Mouse (Mus musculus) small intestine, adult 2 months (tissue): ENCODE measurements around the gene Sdad1. TPM values are rescaled to one million over a fixed set of nuclear protein-coding genes. Genes with fewer than 3 reads are reported as not detected.

Experiments
- H3K27ac ChIP-seq: fragments of 200-500 bp; 2 replicates; pipeline ENCODE4 v1.5.1; 2012; ENCODE audit warnings: low read depth, low read length, control low read depth, inconsistent platforms; ENCODE audit not compliant: insufficient read depth
- H3K27me3 ChIP-seq: fragments of 200-500 bp; 2 replicates; pipeline ENCODE4 v1.6.1; 2012; ENCODE audit warnings: mild to moderate bottlenecking, moderate library complexity, low read length, inconsistent platforms; ENCODE audit not compliant: control insufficient read depth, insufficient read depth
- H3K36me3 ChIP-seq: fragments of 200-500 bp; 2 replicates; pipeline ENCODE4 v1.6.1; 2012; ENCODE audit warnings: mild to moderate bottlenecking, low read length, control low read depth, inconsistent platforms; ENCODE audit not compliant: control insufficient read depth, insufficient read depth
- H3K4me1 ChIP-seq: fragments of 200-500 bp; 2 replicates; pipeline ENCODE4 v1.6.1; 2012; ENCODE audit warnings: low read length, inconsistent platforms, mixed read lengths; ENCODE audit not compliant: control insufficient read depth, insufficient read depth, insufficient read length
- H3K4me3 ChIP-seq: fragments of 200-500 bp; 2 replicates; pipeline ENCODE4 v1.5.1; 2012; ENCODE audit warnings: low read depth, mild to moderate bottlenecking, control low read depth, inconsistent platforms, low read length, moderate library complexity
- CTCF ChIP-seq: fragments of 200-500 bp; IDR thresholded peaks from 2 replicates; pipeline ENCODE4 v1.5.1; 2012; ENCODE audit warnings: low read depth, mild to moderate bottlenecking, control low read depth, inconsistent platforms, low read length, moderate library complexity, mixed read lengths; ENCODE audit not compliant: insufficient replicate concordance, insufficient read length; ENCODE audit errors: extremely low read depth
- POLR2A ChIP-seq: fragments of 200-500 bp; IDR thresholded peaks from 2 replicates; pipeline ENCODE4 v1.6.1; 2012; ENCODE audit warnings: low read depth, mild to moderate bottlenecking, control low read depth, inconsistent platforms, low read length, moderate library complexity
- WGBS: fragments of 180-500 bp; shearing (Covaris S2); methylation state at CpG from one replicate; pipeline ENCODE4 v1.1.7; 2018; 5-methylcytosine and 5-hydroxymethylcytosine counted together
- polyA plus RNA-seq: library from polyadenylated mRNA; depleted of rRNA; stranded (reverse); fragments of >200 nt; gene quantifications from 2 replicates; pipeline ENCODE4 v1.2.3, GENCODE M21; 2012

Sdad1 gene
- polyA plus RNA-seq, 1 experiment: 4.2 TPM

DNA sequence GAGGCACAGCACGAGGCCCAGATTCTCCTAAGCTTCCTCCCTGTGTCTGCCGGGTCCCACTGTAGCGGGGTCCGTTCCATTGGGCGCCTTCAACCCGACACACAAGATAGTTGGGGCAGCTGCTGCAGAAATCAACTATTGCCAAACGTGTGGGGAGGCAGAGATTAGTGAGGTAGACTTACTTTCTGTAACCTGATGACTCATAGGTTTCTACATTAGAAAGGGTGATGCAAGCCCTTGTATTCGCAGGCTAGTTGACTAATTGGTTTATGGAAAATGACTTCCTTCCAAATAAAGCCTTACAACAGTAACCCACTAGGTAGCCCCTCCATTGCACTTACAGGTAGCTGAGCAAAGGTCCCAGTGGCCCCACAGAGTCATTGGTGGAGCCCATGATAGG lies 47.6 kb downstream of the Sdad1 start:
- WGBS: 87% methylated on average over 8 of the region's 8 CpGs
- H3K27me3 ChIP-seq: no peaks in the 10 kb centered on the region
- H3K27ac ChIP-seq: no peak overlapping the region
- H3K4me1 ChIP-seq: peaks cover 2% of the 10 kb centered on the region; the same call in 1 of the 2 replicates
- no peak overlapping the region for H3K4me3 ChIP-seq
- peaks cover 49% of the 10 kb centered on the region for H3K36me3 ChIP-seq
- TF ChIP-seq CTCF: no peak
- no peak for TF ChIP-seq POLR2A

DNA sequence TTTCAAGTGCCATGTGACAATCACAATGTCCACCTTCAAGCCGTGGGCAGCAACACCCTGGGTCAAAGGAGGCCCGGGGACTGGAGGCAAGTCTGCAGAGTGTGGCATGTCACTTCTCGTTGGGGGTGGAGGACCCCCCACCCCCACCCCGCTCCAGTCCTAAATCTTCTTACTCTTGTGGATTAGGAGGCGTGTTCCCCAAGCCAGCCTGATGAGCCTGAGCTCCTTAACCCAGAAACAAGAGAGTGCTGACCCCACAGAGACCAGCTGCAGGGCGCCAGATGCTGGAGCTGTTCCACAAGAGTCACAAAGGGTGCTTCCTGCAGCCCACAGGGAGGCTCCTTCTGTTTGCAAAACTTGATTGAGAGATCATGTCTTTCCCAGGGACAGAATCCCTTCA lies 54.1 kb downstream of the Sdad1 start, which contains the start of gene Ppef2:
Gene Ppef2 (minus strand): TSS at position 61 of the 400 bp plus-strand sequence.
- TF ChIP-seq POLR2A: no peak
- TF ChIP-seq CTCF: no peak
- H3K36me3 ChIP-seq: peaks cover 20% of the 10 kb centered on the region
- no peaks in the 10 kb centered on the region for H3K4me1 ChIP-seq
- H3K4me3 ChIP-seq: no peak within 1 kb of the TSS
- H3K27ac ChIP-seq: no peak within 1 kb of the TSS
- WGBS: 67% methylated on average over 6 of the region's 6 CpGs
- no peaks in the 10 kb centered on the region; the same call in 1 of the 2 replicates for H3K27me3 ChIP-seq

GRCm38 (mm10) chr5:92254476-92254875 lies 55.8 kb downstream of the Sdad1 start:
- no peaks in the 10 kb centered on the region for H3K4me1 ChIP-seq
- H3K36me3 ChIP-seq: peaks cover 10% of the 10 kb centered on the region
- H3K27ac ChIP-seq: no peak overlapping the region
- H3K27me3 ChIP-seq: no peaks in the 10 kb centered on the region; the same call in 1 of the 2 replicates
- H3K4me3 ChIP-seq: no peak overlapping the region
- TF ChIP-seq POLR2A: no peak
- TF ChIP-seq CTCF: no peak
- WGBS: 51% methylated on average over 6 of the region's 6 CpGs

- Histone ChIP-seq H3K4me3 (no peak overlapping the region), H3K27ac (no peak overlapping the region), H3K27me3 (no peaks in the 10 kb centered on the region; the same call in 1 of the 2 replicates), H3K36me3 (no peaks in the 10 kb centered on the region), H3K4me1 (peaks cover 4% of the 10 kb centered on the region; the same call in 1 of the 2 replicates)
- TF ChIP-seq POLR2A: no peak
- no peak for TF ChIP-seq CTCF
- WGBS: 31% methylated on average over 18 of the region's 18 CpGs
These were observed 57.4 kb downstream of the Sdad1 start for GRCm38 (mm10) chr5:92252797-92253343.

DNA sequence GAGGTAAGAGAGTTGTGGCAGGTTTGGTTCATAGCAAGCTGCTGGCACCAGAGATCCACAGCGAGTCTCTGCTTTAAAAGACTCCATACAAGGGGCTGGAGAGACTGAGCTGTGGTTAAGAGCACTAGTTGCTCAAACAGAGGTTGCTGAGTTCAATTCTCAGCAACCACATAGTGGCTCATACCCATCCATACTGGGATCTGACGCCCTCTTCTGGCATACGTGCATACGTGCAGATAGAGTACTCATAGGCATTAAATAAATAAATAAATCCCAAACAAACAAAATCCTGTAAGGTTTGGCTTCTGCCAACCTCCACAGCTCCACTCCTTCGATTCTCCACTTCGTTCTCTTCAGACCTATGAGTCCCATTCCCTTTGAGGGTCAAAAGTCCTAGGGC lies 58.2 kb downstream of the Sdad1 start:
- Histone ChIP-seq H3K36me3 (no peaks in the 10 kb centered on the region), H3K4me3 (no peak overlapping the region)
- 96% methylated on average over 6 of the region's 6 CpGs for WGBS

GRCm38 (mm10) chr5:92248614-92249013 lies 61.7 kb downstream of the Sdad1 start:
- Histone ChIP-seq H3K4me3 (no peak overlapping the region), H3K27ac (peak overlapping the region; percentile 60), H3K4me1 (peaks cover 4% of the 10 kb centered on the region; the same call in 1 of the 2 replicates), H3K27me3 (no peaks in the 10 kb centered on the region; the same call in 1 of the 2 replicates), H3K36me3 (no peaks in the 10 kb centered on the region; the same call in 1 of the 2 replicates)
- 56% methylated on average over 11 of the region's 11 CpGs for WGBS
- TF ChIP-seq CTCF: no peak
- TF ChIP-seq POLR2A: no peak

More for the DNA sequence above, 58.2 kb downstream of the Sdad1 start:
- H3K4me1 ChIP-seq: peaks cover 4% of the 10 kb centered on the region; the same call in 1 of the 2 replicates
- no peak overlapping the region for H3K27ac ChIP-seq
- TF ChIP-seq CTCF (no peak), POLR2A (no peak)
- no peaks in the 10 kb centered on the region; the same call in 1 of the 2 replicates for H3K27me3 ChIP-seq

DNA sequence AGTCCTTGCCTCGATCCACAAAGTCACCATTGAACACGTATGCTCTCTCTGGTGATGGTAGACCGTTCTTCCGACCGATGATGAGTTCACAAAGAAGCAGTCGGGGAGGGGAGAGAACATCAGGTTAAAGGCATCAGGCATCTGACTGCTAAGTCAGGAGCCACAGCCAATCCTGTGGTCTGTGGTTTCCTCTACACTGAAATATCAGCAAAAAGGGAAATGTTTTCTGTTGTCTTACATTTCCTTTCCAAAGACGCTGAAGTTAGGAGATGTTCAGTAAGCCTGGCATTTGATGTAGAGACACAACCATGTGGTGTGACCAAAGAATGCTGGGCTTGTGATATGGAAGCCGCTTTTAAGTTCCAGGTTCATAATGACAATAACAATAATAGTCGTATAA lies 64.8 kb downstream of the Sdad1 start:
- Histone ChIP-seq H3K4me3 (no peak overlapping the region), H3K27me3 (no peaks in the 10 kb centered on the region), H3K27ac (no peak overlapping the region), H3K4me1 (peaks cover 4% of the 10 kb centered on the region; the same call in 1 of the 2 replicates), H3K36me3 (no peaks in the 10 kb centered on the region; the same call in 1 of the 2 replicates)
- 76% methylated on average over 9 of the region's 9 CpGs for WGBS
- no peak for TF ChIP-seq CTCF
- no peak for TF ChIP-seq POLR2A
